Mouse (Mus musculus): ENCODE measurements at regions not wholly inside any gene's neighbourhood (a gene's known extent, or its start where the extent isn't known, plus 50 kb on each side); places are given as distances from the start of the nearest gene placed in this dataset.

GRCm38 (mm10) chr13:78717686-78718431, 518.3 kb upstream of the Nr2f1 start:
- H3K4me1 ChIP-seq, result no peaks in the 10 kb centered on the region
- H3K4me2 ChIP-seq, result no peak overlapping the region
- H3K9me3 ChIP-seq (replicated peaks), result no peaks in the 10 kb centered on the region
- ATAC-seq, result no peak
- no peaks in the 10 kb centered on the region for H3K36me3 ChIP-seq
- 63% methylated on average over 4 of the region's 4 CpGs for WGBS (ENCODE audit: insufficient replicate concordance)
- no peak overlapping the region for H3K27ac ChIP-seq
- H3K9ac ChIP-seq, result no peak overlapping the region
- no peak overlapping the region for H3K4me3 ChIP-seq
- no peaks in the 10 kb centered on the region for H3K27me3 ChIP-seq (replicated peaks)

GRCm38 (mm10) chr13:78717159-78717558, 517.6 kb upstream of the Nr2f1 start:
- H3K27me3 ChIP-seq (replicated peaks), result no peaks in the 10 kb centered on the region
- no peaks in the 10 kb centered on the region for H3K36me3 ChIP-seq
- ATAC-seq, result no peak
- no peak overlapping the region for H3K4me2 ChIP-seq
- no peak overlapping the region for H3K9ac ChIP-seq
- no peaks in the 10 kb centered on the region for H3K4me1 ChIP-seq
- no peaks in the 10 kb centered on the region for H3K9me3 ChIP-seq (replicated peaks)
- H3K4me3 ChIP-seq, result no peak overlapping the region
- 58% methylated on average over 1 of the region's 1 CpGs for WGBS (ENCODE audit: insufficient replicate concordance)
- H3K27ac ChIP-seq, result no peak overlapping the region

GRCm38 (mm10) chr13:78704693-78705092, 505.1 kb upstream of the Nr2f1 start:
- no peak for ATAC-seq
- Histone ChIP-seq H3K9me3 (replicated peaks) (no peaks in the 10 kb centered on the region), H3K36me3 (no peaks in the 10 kb centered on the region), H3K4me2 (no peak overlapping the region), H3K27me3 (replicated peaks) (no peaks in the 10 kb centered on the region), H3K4me3 (no peak overlapping the region), H3K27ac (no peak overlapping the region), H3K9ac (no peak overlapping the region), H3K4me1 (no peaks in the 10 kb centered on the region)
- WGBS (ENCODE audit: insufficient replicate concordance), result 73% methylated on average over 1 of the region's 1 CpGs

- Histone ChIP-seq H3K4me1 (no peaks in the 10 kb centered on the region), H3K9ac (no peak overlapping the region), H3K4me2 (no peak overlapping the region), H3K27me3 (replicated peaks) (no peaks in the 10 kb centered on the region), H3K36me3 (no peaks in the 10 kb centered on the region), H3K9me3 (replicated peaks) (no peaks in the 10 kb centered on the region), H3K27ac (no peak overlapping the region), H3K4me3 (no peak overlapping the region)
- 61% methylated on average over 3 of the region's 3 CpGs for WGBS (ENCODE audit: insufficient replicate concordance)
- no peak for ATAC-seq
Measured at GRCm38 (mm10) chr13:78697814-78698519, 498.4 kb upstream of the Nr2f1 start.

DNA sequence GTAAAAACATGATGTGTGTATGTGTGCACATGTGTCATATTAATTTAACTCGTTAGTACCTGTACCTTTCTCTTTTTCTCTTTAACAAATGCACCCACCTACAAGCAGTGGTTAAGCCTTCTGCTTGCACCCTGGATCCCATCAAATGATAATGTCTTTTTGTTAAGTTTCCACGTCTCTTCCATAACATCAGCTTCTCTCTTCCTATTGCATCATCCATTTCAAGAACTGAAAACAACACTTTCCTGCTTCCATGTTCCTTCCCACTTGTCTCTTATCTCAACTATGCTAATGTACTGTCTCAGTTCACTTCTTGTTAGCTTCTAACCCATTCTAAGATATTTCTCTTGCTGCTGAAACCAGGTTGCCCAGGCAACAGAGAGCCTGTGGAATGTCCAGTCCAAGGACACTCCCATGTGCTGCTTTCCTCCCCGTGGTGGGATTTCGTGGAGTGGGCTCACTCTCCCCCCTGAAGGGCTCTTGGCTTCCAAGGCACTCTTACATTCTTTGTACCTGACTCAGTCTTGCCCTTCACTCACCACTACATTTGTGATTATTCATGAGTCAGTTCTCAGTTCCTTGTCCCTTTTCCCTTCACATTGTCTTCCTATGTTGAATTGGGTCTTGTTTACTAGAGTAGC, 479.8 kb upstream of the Nr2f1 start:
- Histone ChIP-seq H3K27me3 (replicated peaks) (no peaks in the 10 kb centered on the region), H3K9me3 (replicated peaks) (no peaks in the 10 kb centered on the region), H3K4me2 (no peak overlapping the region), H3K4me1 (no peaks in the 10 kb centered on the region), H3K9ac (no peak overlapping the region), H3K27ac (no peak overlapping the region), H3K4me3 (no peak overlapping the region), H3K36me3 (no peaks in the 10 kb centered on the region)
- no peak for ATAC-seq
- WGBS (ENCODE audit: insufficient replicate concordance), result 38% methylated on average over 4 of the region's 4 CpGs

DNA sequence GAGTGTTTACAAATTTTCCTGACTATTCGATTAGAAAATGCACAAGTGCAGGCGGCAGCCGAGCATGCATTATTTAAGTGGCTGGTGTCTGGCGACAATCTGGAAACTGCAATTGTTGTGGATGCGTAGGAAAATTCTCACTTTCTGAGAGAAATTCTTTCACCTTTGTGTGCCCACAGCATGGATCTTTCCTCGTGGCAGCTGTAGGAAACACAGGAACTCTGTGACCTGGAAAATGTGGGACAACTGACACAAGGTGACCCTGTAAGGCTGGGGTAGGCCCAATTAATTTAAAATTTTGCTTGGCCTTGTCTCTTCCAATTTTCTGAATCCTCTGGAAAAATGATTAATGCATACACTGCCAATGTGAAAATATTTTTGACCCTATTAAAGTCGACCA, 478.7 kb upstream of the Nr2f1 start:
- WGBS (ENCODE audit: insufficient replicate concordance), result 57% methylated on average over 7 of the region's 7 CpGs
- no peaks in the 10 kb centered on the region for H3K27me3 ChIP-seq (replicated peaks)
- no peaks in the 10 kb centered on the region for H3K4me1 ChIP-seq
- H3K4me3 ChIP-seq, result no peak overlapping the region
- no peak overlapping the region for H3K27ac ChIP-seq
- no peaks in the 10 kb centered on the region for H3K36me3 ChIP-seq
- no peaks in the 10 kb centered on the region for H3K9me3 ChIP-seq (replicated peaks)
- no peak overlapping the region for H3K9ac ChIP-seq
- ATAC-seq, result no peak
- H3K4me2 ChIP-seq, result no peak overlapping the region

- no peak overlapping the region for H3K9ac ChIP-seq
- no peaks in the 10 kb centered on the region for H3K36me3 ChIP-seq
- no peak for ATAC-seq
- no peak overlapping the region for H3K4me2 ChIP-seq
- no peaks in the 10 kb centered on the region for H3K4me1 ChIP-seq
- no peak overlapping the region for H3K4me3 ChIP-seq
- no peaks in the 10 kb centered on the region for H3K9me3 ChIP-seq (replicated peaks)
- 78% methylated on average over 7 of the region's 7 CpGs for WGBS (ENCODE audit: insufficient replicate concordance)
- H3K27me3 ChIP-seq (replicated peaks), result no peaks in the 10 kb centered on the region
- no peak overlapping the region for H3K27ac ChIP-seq
Measured at GRCm38 (mm10) chr13:78658285-78658684, 458.7 kb upstream of the Nr2f1 start.

DNA sequence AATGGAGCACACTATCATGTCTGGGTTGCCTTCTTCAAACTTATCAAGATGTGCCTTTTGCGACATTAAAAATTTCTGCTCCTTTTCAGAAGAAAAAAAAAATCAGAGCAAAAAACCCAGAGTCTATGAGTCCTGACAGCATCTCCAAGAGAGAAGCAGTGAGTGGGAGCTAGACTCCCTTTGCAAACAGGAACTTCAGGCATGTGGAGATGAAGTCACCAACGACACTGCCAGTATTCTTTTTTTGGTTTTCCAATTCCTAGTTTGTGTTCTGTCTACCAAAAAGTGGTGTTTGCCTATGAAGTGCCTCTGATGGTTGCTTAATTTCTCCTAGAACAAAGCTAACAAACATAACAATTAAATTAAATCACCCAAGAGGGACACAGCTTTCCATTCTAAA, 457.2 kb upstream of the Nr2f1 start:
- Histone ChIP-seq H3K36me3 (no peaks in the 10 kb centered on the region), H3K27ac (no peak overlapping the region), H3K4me2 (no peak overlapping the region), H3K9ac (no peak overlapping the region), H3K4me1 (no peaks in the 10 kb centered on the region), H3K4me3 (no peak overlapping the region), H3K27me3 (replicated peaks) (no peaks in the 10 kb centered on the region), H3K9me3 (replicated peaks) (no peaks in the 10 kb centered on the region)
- no peak for ATAC-seq
- WGBS (ENCODE audit: insufficient replicate concordance), result 58% methylated on average over 2 of the region's 2 CpGs

DNA sequence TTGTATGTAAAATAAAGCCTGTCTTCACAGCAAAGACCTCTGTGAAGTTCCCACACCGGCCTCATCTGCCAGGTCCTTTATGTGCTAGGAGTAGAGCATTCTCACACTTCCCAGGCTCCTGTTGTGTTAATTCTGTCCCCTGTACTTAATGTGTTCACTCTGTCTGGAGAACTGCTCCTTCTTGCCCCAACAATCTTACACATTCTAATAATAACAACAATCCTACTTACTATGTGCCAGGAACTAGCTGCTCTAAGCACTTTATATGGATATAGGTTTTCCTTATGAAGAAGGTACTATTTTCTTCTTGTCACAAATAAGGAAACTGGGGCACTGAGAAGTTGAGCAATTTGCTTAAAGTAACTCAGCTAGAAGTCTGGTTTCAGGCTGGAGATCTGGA, 456.6 kb upstream of the Nr2f1 start:
- Histone ChIP-seq H3K9ac (no peak overlapping the region), H3K9me3 (replicated peaks) (no peaks in the 10 kb centered on the region), H3K4me2 (no peak overlapping the region), H3K27ac (no peak overlapping the region), H3K27me3 (replicated peaks) (no peaks in the 10 kb centered on the region), H3K4me3 (no peak overlapping the region), H3K36me3 (no peaks in the 10 kb centered on the region), H3K4me1 (no peaks in the 10 kb centered on the region)
- no peak for ATAC-seq
- 90% methylated on average over 1 of the region's 1 CpGs for WGBS (ENCODE audit: insufficient replicate concordance)

DNA sequence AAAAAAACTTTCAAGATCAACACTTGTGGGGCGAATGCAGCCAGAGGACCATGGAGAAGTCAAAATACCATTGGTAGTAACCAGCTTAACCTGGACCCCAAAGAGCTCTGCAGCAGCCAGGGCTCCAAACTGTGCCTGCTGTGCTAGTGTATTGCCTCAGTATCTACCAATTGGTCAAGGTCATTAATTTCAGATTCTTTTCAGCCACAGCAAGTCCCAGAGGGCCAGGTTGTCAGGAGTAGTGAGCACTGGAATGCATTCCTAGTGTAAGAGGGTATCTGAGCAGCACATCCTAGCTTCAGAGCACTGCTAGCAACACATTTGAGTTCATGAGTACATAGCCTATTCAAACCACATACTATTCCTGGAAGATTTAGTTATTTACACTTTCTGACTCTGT, 451.3 kb upstream of the Nr2f1 start:
- Histone ChIP-seq H3K9ac (no peak overlapping the region), H3K27me3 (replicated peaks) (no peaks in the 10 kb centered on the region), H3K4me2 (no peak overlapping the region), H3K9me3 (replicated peaks) (no peaks in the 10 kb centered on the region), H3K4me3 (no peak overlapping the region), H3K27ac (no peak overlapping the region), H3K36me3 (no peaks in the 10 kb centered on the region), H3K4me1 (no peaks in the 10 kb centered on the region)
- 62% methylated on average over 1 of the region's 1 CpGs for WGBS (ENCODE audit: insufficient replicate concordance)
- no peak for ATAC-seq

DNA sequence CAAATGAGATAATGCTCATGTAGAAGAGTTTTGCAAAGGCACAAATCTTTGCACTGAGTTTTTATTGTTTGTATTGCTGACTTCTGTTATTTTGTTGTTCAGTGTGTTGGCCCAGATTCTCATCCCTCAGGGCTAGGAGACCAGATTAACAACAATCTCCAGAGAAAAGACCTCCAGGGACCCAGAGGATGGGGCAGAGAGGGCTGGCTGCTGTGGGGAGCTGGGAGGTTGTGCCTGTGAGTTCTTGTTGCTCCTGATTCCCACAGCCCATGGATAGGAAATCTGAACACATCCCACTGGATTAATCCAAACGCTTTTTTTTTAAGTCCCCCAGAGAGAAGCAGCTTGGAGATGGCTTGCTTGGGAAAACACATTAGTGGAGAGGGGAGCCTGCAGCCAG, 445.0 kb upstream of the Nr2f1 start:
- Histone ChIP-seq H3K9me3 (replicated peaks) (no peaks in the 10 kb centered on the region), H3K36me3 (no peaks in the 10 kb centered on the region), H3K4me1 (no peaks in the 10 kb centered on the region), H3K4me2 (no peak overlapping the region), H3K27ac (no peak overlapping the region), H3K27me3 (replicated peaks) (no peaks in the 10 kb centered on the region), H3K9ac (no peak overlapping the region), H3K4me3 (no peak overlapping the region)
- WGBS (ENCODE audit: insufficient replicate concordance), result 44% methylated on average over 1 of the region's 1 CpGs
- ATAC-seq, result no peak

DNA sequence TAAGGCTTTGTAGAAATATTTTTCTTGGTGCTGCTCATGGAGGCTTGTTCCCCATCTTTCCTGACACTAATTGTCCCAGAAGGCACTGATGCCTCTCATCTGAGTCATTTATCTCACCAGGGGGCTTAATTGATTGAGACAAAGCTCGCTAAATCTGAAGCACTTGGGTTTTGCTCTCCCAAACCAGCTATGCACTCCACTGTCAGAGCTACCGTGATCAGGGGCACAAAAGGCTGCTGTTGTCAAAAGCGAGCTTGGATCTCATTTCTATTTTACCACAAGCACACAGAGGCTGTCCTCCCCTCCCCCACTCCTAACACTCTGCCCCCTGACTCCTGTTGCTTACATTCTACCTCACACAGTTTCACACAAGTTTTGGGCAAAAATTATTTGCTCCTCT, 443.5 kb upstream of the Nr2f1 start:
- H3K4me1 ChIP-seq, result no peaks in the 10 kb centered on the region
- no peaks in the 10 kb centered on the region for H3K27me3 ChIP-seq (replicated peaks)
- H3K27ac ChIP-seq, result no peak overlapping the region
- no peaks in the 10 kb centered on the region for H3K36me3 ChIP-seq
- ATAC-seq, result no peak
- no peaks in the 10 kb centered on the region for H3K9me3 ChIP-seq (replicated peaks)
- no peak overlapping the region for H3K9ac ChIP-seq
- H3K4me3 ChIP-seq, result no peak overlapping the region
- whole genome bisulfite sequencing (ENCODE audit: insufficient replicate concordance), result 15% methylated on average over 3 of the region's 3 CpGs
- H3K4me2 ChIP-seq, result no peak overlapping the region

Data from liver, embryonic 12.5 days (tissue).